Mouse (Mus musculus) thymus, postnatal 36 days (tissue): Measurements from ENCODE around the gene Mga.

Experiments used
- DNase-seq, 2 experiments: peaks; one replicate each; pipeline ENCODE4 v3.0.0; 2022; ENCODE audit warnings: mixed read lengths in 2 of 2

Mga gene

DNA sequence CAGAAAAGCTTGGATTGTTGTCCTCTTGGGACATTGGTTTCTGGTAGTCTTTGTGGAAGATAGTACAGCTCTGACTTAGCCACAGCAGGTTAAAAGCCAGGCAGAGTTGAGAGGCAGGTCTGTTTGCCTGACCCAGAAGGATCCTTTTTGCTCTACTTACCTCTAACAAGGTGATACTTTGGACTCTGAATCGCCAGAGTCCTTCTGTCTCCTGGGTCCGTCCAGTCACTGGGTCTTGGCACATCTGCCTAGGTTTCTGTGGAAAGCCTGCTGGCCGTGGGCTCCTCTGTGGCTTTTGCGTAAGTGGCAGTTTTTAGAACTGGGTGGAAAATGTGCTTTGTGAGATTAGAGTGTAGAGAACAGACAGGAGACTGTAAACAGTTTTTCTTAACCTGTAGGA, 91.9 kb downstream of the Mga start:
- DNase-seq, result no peak

GRCm38 (mm10) chr2:119990881-119991280, 93.9 kb downstream of the Mga start:
- no peak for DNase-seq

- no peak for DNase-seq
These were observed 95.3 kb downstream of the Mga start for GRCm38 (mm10) chr2:119992349-119992748.

DNA sequence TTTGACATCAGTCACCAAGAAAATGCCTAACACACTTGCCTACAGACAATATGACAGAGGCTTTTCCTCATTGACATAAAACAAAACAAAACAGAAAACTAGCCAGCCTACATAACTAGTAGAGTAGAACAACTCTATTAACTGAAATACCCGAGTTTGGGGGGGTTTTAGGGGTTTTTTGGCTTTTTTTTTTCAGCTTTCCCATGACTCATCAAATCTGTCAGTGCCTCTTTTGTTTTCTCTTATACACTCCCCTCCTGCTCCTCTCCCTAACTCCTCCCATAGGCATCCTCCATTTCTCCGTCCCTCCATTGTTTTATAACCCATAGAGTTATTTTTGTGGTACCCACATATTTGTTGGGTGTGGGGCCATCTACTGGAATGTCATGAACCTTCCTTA, 96.5 kb downstream of the Mga start:
- no peak for DNase-seq

DNA sequence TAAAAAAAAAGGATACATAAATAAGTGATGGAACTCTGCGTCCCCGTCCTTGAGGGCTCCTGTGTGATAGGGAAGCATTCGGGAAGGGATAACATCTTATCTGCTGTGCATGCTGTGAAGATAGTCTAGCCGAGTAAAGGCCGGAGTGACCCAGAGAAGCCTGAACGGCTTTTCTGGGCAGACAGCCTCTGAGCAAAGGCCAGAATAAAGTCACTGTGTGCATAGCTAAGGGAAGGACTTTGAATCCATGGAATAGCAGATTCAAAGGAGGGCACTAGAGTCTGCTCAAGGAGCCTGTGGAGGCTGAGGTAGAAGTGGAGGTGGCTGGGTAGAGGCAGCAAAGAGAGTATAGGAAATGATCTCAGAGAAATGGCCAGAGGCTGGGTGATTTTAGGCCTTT, 97.8 kb downstream of the Mga start:
- no peak for DNase-seq

DNA sequence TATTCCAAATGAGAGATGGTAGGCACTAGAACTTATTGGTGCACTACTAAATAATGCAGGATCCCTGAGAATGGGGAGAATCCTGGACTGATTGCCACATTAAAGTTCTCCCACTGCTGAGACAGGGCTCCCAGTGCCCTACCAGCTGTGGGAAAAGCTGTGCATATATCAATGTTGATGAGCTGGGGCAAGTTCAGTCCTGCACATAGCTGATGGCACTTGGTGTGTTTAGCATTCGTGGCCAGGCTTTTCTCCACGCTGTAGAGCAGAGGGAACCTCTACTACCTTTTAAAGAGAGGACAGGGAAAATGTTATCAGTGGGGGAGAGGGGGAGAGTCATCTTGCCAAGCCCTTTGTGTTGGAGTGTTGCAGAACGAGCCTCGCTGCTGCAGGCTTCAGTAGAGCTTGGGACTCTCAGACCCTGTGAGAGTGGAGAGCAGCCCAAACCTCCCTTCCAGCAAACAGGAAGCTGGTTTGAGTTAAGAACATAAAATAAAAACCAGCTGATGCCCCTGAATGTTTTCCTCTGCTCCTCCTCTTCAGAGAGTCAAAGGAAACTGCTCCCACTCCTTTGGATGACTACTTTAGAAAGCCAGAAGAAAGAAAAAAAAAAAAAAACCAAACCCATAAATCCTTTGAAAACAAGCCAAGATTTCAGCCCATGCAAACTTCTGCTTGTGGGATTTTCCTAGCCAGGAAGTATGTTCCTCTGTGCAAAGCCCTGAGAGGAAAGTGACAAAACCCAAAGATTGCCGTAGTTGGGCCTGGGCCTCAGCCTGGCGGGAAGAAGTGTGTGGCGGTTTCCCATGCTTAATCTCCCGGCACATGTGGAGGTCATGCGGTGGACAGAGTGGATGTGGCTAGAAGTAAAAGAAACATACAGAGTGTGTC, 98.6 kb downstream of the Mga start:
- DNase-seq, result no peak

DNA sequence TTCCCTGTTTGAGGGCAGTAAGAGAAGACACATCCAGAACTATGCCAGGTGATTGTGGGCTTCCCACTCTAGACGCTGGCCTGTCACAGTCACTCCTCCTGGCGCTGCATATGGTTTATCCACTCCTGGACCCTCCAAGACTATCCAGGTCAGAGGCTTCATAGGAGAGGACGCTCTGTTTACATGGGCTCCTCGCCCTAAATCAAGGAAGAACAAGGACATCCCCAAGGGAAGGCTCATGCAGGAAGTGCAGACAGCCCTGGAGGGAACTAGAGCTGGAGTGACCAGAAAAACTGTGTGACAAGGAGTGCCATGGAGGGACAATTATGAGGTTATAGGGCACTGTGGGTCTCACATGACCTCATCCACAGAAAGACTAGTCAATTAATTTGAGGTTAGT, 100.3 kb downstream of the Mga start:
- DNase-seq, result no peak

GRCm38 (mm10) chr2:119999731-120000130, 102.7 kb downstream of the Mga start:
- DNase-seq, result no peak

GRCm38 (mm10) chr2:120000882-120001584, 104.0 kb downstream of the Mga start:
- DNase-seq, result no peak

DNA sequence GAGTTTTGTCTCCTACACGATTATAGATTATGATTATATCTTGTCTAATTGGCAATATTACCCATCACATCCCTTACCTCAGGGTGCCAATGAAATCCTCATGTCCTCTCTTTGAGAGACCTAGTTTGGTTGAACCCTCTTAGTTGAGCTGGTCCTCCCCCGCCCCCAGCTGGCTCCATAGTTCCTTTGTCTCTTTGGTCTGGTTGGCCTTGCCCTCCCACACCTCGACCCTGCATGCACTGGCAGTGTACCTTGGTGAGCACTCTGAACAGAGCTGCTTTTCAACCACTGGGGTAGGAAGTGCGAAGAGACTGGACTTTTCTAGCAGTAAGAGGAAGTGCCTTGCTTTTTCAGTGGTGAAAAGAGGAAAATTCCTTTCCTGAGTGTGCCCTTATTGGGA, 104.9 kb downstream of the Mga start:
- DNase-seq, result no peak

DNA sequence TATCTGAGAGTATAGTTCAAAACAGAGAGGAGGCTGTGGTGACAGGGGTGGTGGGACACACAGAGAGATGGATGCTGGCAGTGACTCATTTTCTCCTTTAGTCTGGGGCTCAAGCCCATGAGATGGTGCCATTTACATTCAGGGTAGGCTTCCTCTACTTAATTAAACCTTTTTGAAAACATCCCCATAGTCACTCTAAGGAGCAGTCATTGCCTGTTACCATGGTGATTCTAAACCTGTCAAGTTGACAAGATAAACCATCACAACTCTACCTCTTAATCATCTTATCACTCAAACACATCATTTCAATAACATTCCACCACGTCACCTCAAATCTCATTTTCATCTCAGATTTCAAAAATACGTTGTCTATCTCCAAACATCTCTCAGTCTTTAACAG, 106.9 kb downstream of the Mga start:
- no peak for DNase-seq

- no peak for DNase-seq
These were observed 109.7 kb downstream of the Mga start for GRCm38 (mm10) chr2:120006696-120007095.

DNA sequence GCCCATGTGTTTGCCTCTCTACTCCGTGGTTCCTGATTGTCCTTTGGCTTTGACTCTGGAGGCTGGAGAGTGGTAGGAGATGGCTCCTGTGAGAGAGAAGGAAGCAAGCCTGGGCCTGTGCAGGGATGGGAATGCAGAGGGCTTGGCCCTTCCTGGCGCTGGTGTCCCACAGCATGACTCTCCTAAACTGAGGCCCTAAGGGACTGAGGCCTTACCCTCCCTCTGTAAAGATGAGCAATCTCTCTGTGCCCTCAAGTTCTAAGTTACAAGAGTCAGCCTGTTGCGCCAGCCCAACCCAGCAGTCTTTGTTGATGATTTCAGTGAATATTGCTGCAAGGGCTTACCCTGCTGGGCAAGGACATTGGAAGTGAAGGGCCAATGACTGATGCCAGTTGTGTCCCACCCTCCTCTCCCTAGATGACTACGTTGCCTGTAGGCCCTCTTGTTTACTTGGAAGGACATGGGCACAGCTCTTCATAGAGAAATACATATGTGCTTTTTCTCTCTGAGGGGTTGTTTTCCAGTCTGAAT, 110.7 kb downstream of the Mga start:
- DNase-seq, result no peak

- no peak for DNase-seq
These were observed 111.6 kb downstream of the Mga start for GRCm38 (mm10) chr2:120008672-120009071.

DNA sequence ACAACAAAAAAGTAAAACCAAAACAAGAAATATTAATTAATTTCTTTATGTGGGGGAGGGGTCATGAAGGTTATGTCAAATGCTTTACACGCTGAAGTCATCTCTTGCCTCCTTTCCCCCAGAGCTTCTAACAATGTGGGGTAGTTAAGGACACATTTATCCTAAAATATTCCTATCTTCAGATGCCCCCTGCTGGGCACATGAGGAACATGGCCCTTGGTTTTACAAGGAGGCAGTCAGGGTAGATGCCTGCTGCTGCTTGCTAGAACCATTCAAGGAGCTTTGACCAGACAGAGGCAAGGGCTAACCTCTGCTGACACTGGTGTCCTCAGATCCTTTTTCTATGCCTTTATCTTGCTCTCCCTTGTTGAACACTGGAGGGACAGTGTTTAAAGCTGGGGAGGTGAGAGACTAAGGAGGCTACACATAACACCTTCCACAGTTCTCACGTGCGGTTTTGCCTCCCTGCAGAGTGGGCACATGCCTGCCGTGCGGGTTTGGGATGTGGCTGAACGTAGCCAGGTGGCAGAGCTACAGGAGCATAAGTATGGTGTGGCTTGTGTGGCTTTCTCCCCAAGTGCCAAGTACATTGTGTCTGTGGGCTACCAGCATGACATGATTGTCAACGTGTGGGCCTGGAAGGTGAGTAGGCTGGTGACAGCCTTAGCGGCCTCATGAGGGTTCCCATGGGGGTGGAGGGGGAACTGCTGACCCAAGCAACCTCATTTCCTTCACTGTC, 114.6 kb downstream of the Mga start:
- peak; percentile 33 to 36 for DNase-seq

GRCm38 (mm10) chr2:120012924-120013323, 115.9 kb downstream of the Mga start:
- no peak for DNase-seq

DNA sequence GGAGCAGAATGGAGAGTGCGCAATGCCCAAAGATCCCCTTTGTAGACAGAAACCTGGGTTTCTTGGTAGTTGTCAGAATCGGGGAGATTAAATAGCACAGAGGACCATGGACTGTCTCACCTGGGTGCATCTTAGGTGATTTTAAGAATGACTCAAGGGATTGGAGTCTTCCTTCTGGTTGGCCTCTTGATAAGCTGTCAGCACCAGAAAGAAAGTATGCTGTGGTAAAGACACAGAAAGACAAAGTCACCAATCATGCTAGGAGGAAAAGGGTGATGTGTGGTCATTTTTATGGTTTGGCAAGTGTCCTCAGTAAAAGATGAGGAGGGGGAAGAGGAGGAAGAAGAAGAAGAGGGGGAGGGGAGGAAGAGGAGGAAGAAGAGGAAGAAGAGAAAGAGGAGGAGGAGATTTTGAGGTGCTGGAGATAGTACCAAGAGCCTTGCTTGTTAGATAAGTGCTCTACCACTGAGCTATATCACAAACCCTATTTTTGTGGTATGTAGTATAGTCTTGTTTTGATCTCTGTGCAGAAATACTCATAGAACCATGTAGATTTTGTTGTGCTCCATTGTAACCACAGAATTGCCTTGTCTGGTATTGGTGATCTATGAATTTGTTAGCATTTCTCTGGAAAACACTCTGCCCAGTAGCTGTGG, 116.9 kb downstream of the Mga start:
- DNase-seq, result no peak

- no peak for DNase-seq
These were observed 118.9 kb downstream of the Mga start for GRCm38 (mm10) chr2:120015882-120016281.

DNA sequence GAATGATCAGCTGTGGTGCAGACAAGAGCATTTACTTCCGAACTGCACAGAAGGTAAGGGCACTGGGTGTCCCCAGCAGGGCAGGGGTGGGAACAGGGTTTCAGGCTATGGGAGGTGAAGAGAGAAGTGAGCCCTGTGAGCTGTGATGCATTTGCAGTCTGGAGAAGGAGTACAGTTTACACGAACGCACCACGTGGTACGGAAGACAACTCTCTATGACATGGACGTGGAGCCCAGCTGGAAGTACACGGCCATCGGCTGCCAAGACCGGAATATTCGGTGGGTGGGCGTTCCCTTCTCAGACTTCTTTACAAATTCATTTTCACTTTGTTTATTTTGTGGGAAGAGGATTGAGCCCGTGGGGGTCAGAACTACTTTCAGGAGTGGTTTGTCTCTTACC, 120.6 kb downstream of the Mga start:
- peak in 1 of 2 experiments; percentile 1 for DNase-seq
